Mouse (Mus musculus): ENCODE results near the gene Cryzl1. TPM values are rescaled to one million over a fixed set of nuclear protein-coding genes. Genes with fewer than 3 reads are reported as not detected.

The Cryzl1 gene
- total RNA-seq, 2 experiments from 2014 or later: 94.0 to 95.0 TPM

DNA sequence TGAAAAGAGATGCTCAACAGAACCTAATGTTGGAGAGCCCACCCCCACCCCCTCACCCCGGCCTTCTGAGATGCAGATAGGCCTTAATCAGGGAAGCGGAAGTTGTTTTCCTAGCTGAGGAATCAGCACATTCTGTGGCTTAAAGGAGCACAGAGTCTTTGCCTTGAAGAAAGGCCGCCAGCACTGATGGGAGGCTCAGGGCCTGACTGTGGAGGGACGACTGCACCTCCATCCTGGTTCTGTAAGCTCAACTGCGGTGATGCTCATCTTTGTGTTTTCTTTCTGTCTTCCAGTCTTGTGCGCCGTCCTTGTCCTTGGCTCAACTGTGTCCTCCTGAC is 12.1 kb upstream of the Cryzl1 start:
- DNase-seq: no peak
- intact Hi-C loops (cut with DNase I): no loop called here

GRCm38 (mm10) chr16:91740184-91740917 is 11.6 kb upstream of the Cryzl1 start:
- intact Hi-C loops (cut with DNase I): no loop called here

GRCm38 (mm10) chr16:91738505-91738904 is 9.7 kb upstream of the Cryzl1 start:
- DNase-seq: no peak
- intact Hi-C loops (cut with DNase I): loop anchor here (10.0 kb wide), 1 partner anchor 56 kb away; no protein-coding TSS in a partner anchor

More at GRCm38 (mm10) chr16:91740184-91740917, 11.6 kb upstream of the Cryzl1 start:
- no peak for DNase-seq

- no peak for DNase-seq
- intact Hi-C loops (cut with DNase I): loop anchor here (10.0 kb wide), 1 partner anchor 59 kb away; no protein-coding TSS in a partner anchor
Measured at GRCm38 (mm10) chr16:91736046-91736816, 7.5 kb upstream of the Cryzl1 start.

- intact Hi-C loops (cut with DNase I): loop anchor here (5.0 to 10.0 kb wide), 2 partner anchors 60 to 173 kb away; no protein-coding TSS in a partner anchor
- DNase-seq: no peak
Measured at GRCm38 (mm10) chr16:91734771-91735170, 6.0 kb upstream of the Cryzl1 start.

GRCm38 (mm10) chr16:91732816-91733215 is 4.0 kb upstream of the Cryzl1 start:
- no peak for DNase-seq
- intact Hi-C loops (cut with DNase I): loop anchor here (5.0 to 10.0 kb wide), 2 partner anchors 62 to 174 kb away; no protein-coding TSS in a partner anchor

- DNase-seq: no peak
- intact Hi-C loops (cut with DNase I): loop anchor here (5.0 to 10.0 kb wide), 2 partner anchors 64 to 177 kb away; no protein-coding TSS in a partner anchor
Measured at GRCm38 (mm10) chr16:91730446-91730845, 1.7 kb upstream of the Cryzl1 start.

DNA sequence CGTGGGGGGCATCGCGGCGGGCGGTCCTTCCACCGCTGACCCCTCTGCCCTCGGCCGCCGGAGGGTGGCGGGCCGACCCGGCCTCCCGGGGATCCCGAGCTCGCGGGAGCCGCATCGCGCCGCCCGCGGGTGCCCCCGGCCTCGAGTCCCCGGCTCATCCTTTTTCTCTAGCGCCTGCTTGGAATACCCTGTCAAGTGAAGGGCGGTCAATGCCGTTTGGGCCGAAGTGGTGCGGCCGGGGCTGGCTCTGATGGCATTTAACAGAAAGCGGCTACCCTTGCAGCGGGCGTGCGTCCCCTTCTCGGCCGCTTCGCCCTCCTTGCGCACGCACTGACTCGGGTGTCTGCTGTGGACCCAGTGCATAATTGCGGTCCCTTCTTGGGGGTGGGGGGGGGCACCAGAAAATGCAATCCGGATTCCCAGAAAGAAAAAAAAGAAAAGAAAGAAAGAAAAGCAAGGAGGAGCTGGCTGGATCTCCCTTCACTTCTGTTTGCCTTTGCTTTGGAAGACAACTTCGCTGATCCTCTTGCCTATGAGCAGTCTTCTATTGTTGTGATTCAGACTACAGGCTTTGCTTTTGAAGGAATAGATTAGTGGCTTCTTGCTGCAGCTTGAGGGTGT is 1.2 kb upstream of the Cryzl1 start:
- DNase-seq: peak; percentile 45
- intact Hi-C loops (cut with DNase I): loop anchor here (5.0 to 10.0 kb wide), 2 partner anchors 65 to 177 kb away; no protein-coding TSS in a partner anchor

DNA sequence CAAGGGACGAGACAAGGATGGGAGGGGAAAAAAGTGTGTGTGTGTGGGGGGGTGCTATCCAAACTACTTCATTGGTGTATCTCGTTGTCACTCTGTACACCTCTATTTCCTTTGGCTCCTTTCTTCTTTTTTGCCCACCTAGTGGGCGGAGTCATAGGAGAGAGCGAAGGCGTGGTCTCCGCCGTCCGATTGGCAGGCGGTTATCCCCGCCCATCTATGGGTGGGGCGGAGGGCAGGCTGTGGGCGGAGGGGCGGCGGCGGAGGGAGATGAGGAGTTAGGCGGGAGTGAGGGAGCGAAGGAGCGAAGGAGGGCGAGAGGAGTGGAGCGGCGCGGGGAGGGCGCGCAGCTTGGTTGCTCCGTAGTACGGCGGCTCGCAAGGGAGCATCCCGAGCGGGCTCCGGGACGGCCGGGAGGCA is 299 bp upstream of the Cryzl1 start, which contains the start of gene Itsn1:
Gene Itsn1 (plus strand): TSS at position 216 of the 417 bp plus-strand sequence.
- peak; percentile 99 for DNase-seq
- intact Hi-C loops (cut with DNase I): no loop called here

DNA sequence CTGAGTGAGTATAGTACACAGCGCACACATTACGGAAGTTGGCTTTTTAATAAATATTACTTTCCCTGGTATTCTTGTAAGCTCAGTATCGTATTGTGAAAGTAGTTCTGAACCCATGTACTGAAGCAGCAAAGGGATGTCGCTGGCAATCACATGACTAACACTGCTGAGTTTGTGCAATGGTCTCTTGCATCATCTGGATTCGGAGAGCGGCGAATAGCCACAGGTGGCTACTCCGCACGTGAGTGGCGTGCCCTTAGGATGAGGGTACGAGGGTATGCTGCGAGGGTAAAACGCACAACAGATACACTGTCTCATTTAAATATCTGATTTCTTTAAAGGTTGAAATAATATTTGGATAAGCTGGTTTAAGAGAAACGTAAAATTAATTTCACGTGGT is 1.3 kb downstream of the Cryzl1 start:
- DNase-seq: no peak
- intact Hi-C loops (cut with DNase I): no loop called here

DNA sequence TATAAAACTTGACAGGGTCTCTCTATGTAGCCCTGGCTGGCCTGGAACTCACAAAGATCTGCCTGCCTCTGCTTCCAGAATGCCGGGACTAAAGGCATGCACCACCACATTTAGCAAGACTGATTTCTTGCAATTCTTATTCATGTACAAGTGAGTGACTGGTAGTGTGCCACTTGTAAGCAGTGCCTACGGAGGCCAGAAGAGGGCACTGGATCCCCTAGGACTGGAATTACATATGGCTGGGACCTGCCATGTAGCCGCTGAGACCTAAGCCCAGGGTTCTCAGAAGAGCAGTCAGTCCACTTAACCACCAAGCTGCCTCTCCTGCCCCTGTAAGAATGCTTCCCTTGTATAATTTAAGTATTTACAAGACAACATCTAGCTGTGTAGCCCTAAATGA is 4.5 kb downstream of the Cryzl1 start:
- DNase-seq: peak; percentile 50
- intact Hi-C loops (cut with DNase I): loop anchor here (5.0 kb wide), 1 partner anchor 568 kb away; the partner anchor contains the start of gene Kcne2

- no peak for DNase-seq
- intact Hi-C loops (cut with DNase I): no loop called here
Measured at GRCm38 (mm10) chr16:91717399-91717798, 11.4 kb downstream of the Cryzl1 start.

DNA sequence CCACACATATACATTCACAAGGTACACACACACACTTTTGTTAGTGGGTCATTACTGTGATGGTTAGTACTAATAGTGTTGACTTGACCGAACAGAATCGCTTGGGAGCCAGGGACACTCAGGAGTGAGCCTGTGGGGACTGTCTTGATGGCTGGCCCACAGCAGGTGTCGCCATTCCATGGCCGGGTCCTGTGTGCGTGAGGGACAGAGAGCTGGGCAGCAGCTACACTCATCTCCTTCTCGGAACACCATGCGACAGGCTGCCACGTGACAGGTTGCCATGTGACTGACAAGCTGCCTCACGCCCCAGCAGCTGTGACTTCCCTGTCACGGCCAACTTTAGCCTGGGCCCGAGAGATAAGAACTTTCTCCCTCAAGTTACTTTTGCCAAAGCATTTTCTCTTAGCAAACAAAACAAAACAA is 11.8 kb downstream of the Cryzl1 start:
- intact Hi-C loops (cut with DNase I): no loop called here
- no peak for DNase-seq

DNA sequence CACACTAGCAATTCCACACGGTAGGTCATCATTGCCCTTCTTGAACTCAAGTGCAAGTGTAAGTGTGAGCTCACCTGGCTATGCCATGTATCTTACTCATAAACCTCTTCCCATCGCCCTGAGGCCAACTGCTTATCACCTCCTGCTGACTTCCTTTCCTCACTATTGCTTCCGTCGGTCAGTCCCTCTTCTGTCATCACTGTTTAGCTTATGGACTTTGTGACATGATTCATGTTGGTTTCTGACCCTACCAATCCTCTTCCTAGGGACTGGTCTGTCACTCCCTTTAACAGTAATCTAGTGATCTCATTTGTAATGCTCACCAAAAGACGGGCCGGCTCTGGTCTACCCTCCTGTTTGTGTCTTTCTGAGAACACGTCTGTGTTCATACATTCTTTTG is 18.5 kb downstream of the Cryzl1 start:
- intact Hi-C loops (cut with DNase I): no loop called here
- DNase-seq: no peak

- intact Hi-C loops (cut with DNase I): loop anchor here (10.0 kb wide), 1 partner anchor 210 kb away; no protein-coding TSS in a partner anchor
- peak; percentile 26 for DNase-seq
Measured at GRCm38 (mm10) chr16:91704603-91705340, 24.0 kb downstream of the Cryzl1 start.

- no peak for DNase-seq
- intact Hi-C loops (cut with DNase I): loop anchor here (10.0 kb wide), 1 partner anchor 212 kb away; no protein-coding TSS in a partner anchor
Measured at GRCm38 (mm10) chr16:91702771-91703188, 26.0 kb downstream of the Cryzl1 start.

GRCm38 (mm10) chr16:91701908-91702307 is 26.9 kb downstream of the Cryzl1 start:
- DNase-seq: no peak
- intact Hi-C loops (cut with DNase I): loop anchor here (10.0 kb wide), 1 partner anchor 213 kb away; no protein-coding TSS in a partner anchor

- intact Hi-C loops (cut with DNase I): no loop called here
- DNase-seq: no peak
Measured at GRCm38 (mm10) chr16:91698995-91699394, 29.8 kb downstream of the Cryzl1 start.

DNA sequence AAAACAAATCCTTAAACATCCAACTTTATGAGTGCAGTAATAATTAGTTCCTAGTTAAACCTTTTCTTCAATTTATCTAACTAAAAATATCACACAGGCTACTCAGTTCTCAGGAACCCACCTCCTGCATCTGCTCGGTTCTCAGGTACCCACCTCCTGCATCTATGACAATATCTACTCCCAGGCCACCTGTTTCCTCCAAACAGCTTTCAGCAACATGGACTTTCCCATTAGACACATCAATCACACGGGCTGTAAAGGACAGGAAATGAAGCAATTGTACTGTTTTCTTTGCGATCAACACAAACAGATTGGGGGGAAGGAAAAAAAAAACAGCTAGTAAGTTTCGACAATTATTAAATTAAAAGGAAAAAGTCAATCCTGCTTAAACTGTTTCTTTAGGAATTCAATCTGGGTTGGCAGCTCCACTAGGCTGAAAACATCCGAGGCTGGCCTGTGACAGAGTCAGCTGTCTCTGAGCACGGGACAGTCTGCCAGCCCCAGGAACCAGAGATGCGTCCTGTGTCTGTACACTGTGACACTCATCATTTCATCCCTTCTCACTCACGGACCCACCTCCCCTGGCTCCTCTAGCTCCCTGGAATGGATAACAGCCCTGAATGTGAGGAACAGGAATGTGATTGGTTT is 33.5 kb downstream of the Cryzl1 start:
- no peak for DNase-seq
- intact Hi-C loops (cut with DNase I): no loop called here
